Mouse (Mus musculus) ES-Bruce4 (cell line): ENCODE measurements around the gene Olfr175-ps1.

Experiments
- CTCF ChIP-seq: IDR thresholded peaks from one replicate; pipeline ENCODE4 v1.8.1; 2011; ENCODE audit warnings: low read depth, low read length
- EP300 ChIP-seq: IDR thresholded peaks from 2 replicates; pipeline ENCODE4 v1.6.1; 2011; ENCODE audit warnings: low read depth, low read length; ENCODE audit not compliant: insufficient read depth
- POLR2A ChIP-seq: IDR thresholded peaks from one replicate; pipeline ENCODE4 v1.8.1; 2011; ENCODE audit warnings: low read length; ENCODE audit not compliant: insufficient read depth

DNA sequence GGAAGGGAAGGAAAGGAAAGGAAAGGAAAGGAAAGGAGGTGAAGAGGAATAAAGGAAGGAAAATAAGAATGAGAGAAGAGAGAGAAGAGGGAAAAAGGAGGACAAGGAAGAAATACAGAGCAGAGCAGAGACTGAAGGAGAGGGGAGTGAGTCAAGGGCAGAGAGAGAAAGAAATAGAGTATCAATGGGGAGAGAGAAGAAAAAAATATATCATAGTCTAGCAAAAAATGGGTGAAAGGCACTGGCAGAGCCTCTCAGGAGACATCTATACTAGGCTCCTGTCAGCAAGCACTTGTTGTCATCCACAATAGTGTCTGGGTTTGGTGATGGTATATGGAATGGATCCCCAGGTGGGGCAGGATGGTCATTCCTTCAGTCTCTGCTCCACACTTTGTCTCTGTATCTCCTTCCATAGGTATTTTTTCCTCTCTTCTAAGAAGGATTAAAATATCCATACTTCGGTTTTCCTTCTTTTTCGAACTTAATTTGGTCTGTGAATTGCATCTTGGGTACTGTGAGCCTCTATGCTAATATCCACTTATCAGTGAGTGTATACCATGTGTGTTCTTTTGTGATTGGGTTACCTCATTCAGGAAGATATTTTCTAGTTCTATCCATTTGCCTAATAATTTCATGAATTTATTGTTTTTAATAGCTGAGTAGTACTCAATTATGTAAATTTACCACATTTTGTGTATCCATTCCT, 33.6 kb upstream of the Olfr175-ps1 start:
- TF ChIP-seq EP300 (no peak), CTCF (no peak), POLR2A (no peak)
